Mouse (Mus musculus) adrenal gland, adult 18-20 months (tissue): Measurements from ENCODE around the gene Tacr1. TPM values are rescaled to one million over a fixed set of nuclear protein-coding genes. Genes with fewer than 3 reads are reported as not detected.

Source experiments
- DNase-seq, 2 experiments: peaks; one replicate each; pipeline ENCODE4 v3.0.0; 2021 to 2022; ENCODE audit warnings: low spot score in 2 of 2
- total RNA-seq, 2 experiments: library from RNA; stranded (reverse); gene quantifications; 1 replicate in 1 of 2; 2 replicates in 1 of 2; pipeline ENCODE4 v1.2.3; 2021

Tacr1 gene
- total RNA-seq, 2 experiments from 2014 or later: not detected

- no peak for DNase-seq
Observed at GRCm38 (mm10) chr6:82522567-82522966, 120.4 kb downstream of the Tacr1 start.

GRCm38 (mm10) chr6:82525107-82525867 lies 123.2 kb downstream of the Tacr1 start:
- DNase-seq: no peak

- DNase-seq: no peak
Observed at GRCm38 (mm10) chr6:82528631-82529030, 126.5 kb downstream of the Tacr1 start.

- no peak for DNase-seq
Observed at GRCm38 (mm10) chr6:82536641-82537040, 134.5 kb downstream of the Tacr1 start.

DNA sequence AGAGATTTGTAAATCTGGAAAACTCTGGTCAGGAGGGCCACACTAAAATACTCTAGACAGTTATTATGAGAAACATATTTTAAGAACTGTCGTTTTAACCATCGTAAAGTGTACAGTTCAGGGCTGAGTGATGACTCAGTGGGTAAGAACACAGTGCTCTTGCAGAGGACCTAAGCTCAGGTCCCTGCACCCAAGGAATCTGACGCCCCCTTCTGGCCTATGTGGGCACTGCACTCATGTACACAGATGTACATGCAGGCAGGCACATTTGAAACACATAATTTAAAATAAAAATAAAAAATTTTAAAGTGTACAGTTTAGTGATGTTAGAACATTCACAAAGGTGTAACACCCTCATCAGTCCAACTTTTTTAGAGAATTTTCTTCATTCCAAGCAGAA lies 147.1 kb downstream of the Tacr1 start:
- no peak for DNase-seq

- no peak for DNase-seq
Observed at GRCm38 (mm10) chr6:82575445-82575844, 173.3 kb downstream of the Tacr1 start.

DNA sequence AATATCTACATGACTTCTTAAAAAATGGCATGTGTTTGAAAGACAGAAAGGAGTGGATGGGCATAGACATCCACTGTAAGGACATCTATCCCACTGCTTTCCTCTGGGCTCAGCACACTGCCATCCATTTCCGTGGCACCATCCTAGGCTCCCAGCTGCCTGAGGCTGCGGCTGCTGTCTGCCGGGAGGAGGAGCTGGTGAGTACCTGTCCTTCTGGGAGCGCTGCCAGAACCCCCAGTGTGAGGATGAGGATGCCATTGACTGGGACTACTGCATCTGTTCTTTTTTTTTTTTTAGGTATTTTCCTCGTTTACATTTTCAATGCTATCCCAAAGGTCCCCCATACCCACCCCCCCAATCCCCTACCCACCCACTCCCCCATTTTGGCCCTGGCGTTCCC lies 183.3 kb downstream of the Tacr1 start:
- DNase-seq: no peak

DNA sequence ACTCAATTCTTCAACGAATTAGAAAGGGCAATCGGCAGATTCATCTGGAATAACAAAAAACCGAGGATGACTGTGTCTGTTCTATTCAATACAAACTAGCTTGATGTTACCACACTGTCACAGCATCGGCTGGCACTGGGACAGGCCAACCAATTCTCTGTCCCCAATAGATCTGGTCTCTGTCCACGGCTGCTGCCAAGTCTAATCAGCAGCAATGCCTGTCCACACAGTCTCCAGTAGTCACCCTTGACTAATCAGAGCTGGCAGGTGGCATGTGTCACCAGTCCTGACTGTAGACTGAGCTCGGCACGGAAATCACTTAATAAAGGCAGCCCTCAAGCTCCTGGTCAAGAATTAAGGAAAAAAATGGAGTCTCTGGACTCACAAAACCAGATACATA lies 187.3 kb downstream of the Tacr1 start:
- DNase-seq: no peak

- no peak for DNase-seq
Observed at GRCm38 (mm10) chr6:82595461-82596090, 193.4 kb downstream of the Tacr1 start.

DNA sequence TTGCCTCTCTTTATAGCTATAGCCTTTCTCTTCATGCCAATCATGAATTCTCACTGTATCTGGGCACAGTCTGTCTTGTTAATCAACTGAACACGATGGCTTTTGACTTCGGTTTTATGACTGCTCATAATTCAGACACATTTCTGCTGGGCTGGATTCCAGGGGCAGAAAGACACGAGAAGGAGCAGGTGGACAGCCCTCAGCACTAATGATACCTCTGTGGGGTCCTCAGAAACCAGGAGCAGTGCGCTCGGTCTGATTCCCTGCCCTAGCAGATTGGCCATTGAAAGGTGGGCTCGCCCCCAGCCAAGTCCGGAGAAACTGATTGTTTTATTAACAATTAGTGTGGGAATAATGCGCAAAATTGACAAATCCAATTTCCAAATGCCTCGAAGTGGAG lies 201.1 kb downstream of the Tacr1 start:
- DNase-seq: no peak

DNA sequence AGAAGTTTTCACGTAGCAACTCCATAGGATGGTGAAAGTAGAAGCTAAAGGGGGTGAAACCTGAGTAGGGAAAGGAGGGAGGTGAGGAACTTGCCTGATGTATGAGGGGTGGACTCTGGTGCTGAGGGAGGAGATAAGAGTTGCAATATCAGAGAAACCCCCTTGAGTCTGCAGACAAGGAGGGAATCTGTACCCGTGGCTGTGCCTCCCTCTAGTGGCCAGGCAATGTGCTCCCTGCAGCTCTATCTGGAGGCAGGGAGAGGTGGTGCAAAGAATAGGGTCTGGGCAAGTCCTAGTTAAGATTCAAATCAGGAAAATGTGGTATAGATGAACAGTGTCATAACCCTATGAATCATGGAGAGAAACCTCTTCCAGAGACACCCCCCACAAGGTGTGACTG lies 201.5 kb downstream of the Tacr1 start:
- DNase-seq: peak in 1 of 2 experiments; percentile 13

- DNase-seq: no peak
Observed at GRCm38 (mm10) chr6:82604791-82605190, 202.7 kb downstream of the Tacr1 start.

GRCm38 (mm10) chr6:82608756-82609155 lies 206.6 kb downstream of the Tacr1 start:
- no peak for DNase-seq

GRCm38 (mm10) chr6:82609339-82609926 lies 207.3 kb downstream of the Tacr1 start:
- DNase-seq: no peak
